Mouse (Mus musculus) layer of hippocampus, adult 18-20 months (tissue): ENCODE measurements at regions not wholly inside any gene's neighbourhood (a gene's known extent, or its start where the extent isn't known, plus 50 kb on each side); places are given as distances from the start of the nearest gene placed in this dataset.
"Not testable (repeated sequence)": the region's sequence is repeated elsewhere in the genome, so short reads cannot be mapped to it uniquely, and the experiment has no call there.

Experiments used
- DNase-seq, 2 experiments: peaks; one replicate each; pipeline ENCODE4 v3.0.0; 2022; ENCODE audit warnings: low spot score in 2 of 2

GRCm38 (mm10) chr1:64463715-64464290 is 68.6 kb upstream of the Creb1 start:
- DNase-seq: peak in 1 of 2 experiments; percentile 25

- not testable (repeated sequence) for DNase-seq
These were observed 70.8 kb upstream of the Creb1 start for GRCm38 (mm10) chr1:64461616-64462015.

- no peak for DNase-seq
These were observed 74.6 kb upstream of the Creb1 start for GRCm38 (mm10) chr1:64457872-64458271.

GRCm38 (mm10) chr1:64449141-64449540 is 83.3 kb upstream of the Creb1 start:
- no peak for DNase-seq

- DNase-seq: peak; percentile 20 to 88
These were observed 84.4 kb upstream of the Creb1 start for GRCm38 (mm10) chr1:64448090-64448489.

GRCm38 (mm10) chr1:64446492-64446891 is 86.0 kb upstream of the Creb1 start:
- DNase-seq: no peak

- peak; percentile 60 to 88 for DNase-seq
These were observed 86.5 kb upstream of the Creb1 start for GRCm38 (mm10) chr1:64445919-64446318.

GRCm38 (mm10) chr1:64443436-64443835 is 89.0 kb upstream of the Creb1 start:
- DNase-seq: no peak

GRCm38 (mm10) chr1:64442179-64442874 is 90.1 kb upstream of the Creb1 start:
- DNase-seq: no peak

GRCm38 (mm10) chr1:64423256-64423655 is 109.2 kb upstream of the Creb1 start:
- no peak for DNase-seq

- DNase-seq: no peak
These were observed 113.9 kb upstream of the Creb1 start for GRCm38 (mm10) chr1:64418567-64418966.

GRCm38 (mm10) chr1:64415906-64416305 is 116.5 kb upstream of the Creb1 start:
- DNase-seq: no peak

GRCm38 (mm10) chr1:64413181-64413560 is 119.3 kb upstream of the Creb1 start:
- DNase-seq: no peak

GRCm38 (mm10) chr1:64412481-64413180 is 119.8 kb upstream of the Creb1 start:
- no peak for DNase-seq

- no peak for DNase-seq
These were observed 120.5 kb upstream of the Creb1 start for GRCm38 (mm10) chr1:64411851-64412480.

GRCm38 (mm10) chr1:64408807-64409582 is 123.5 kb upstream of the Creb1 start:
- DNase-seq: peak in 1 of 2 experiments; percentile 26

- no peak for DNase-seq
These were observed 140.9 kb upstream of the Creb1 start for GRCm38 (mm10) chr1:64391525-64391924.

GRCm38 (mm10) chr1:64381264-64381663 is 151.2 kb upstream of the Creb1 start:
- no peak for DNase-seq

GRCm38 (mm10) chr1:64376426-64376825 is 156.0 kb upstream of the Creb1 start:
- not testable (repeated sequence) for DNase-seq

- no peak for DNase-seq
These were observed 158.0 kb upstream of the Creb1 start for GRCm38 (mm10) chr1:64374286-64375071.
